Mouse (Mus musculus) C2C12 (cell line): ENCODE results near the gene Thnsl2. TPM values are rescaled to one million over a fixed set of nuclear protein-coding genes. Genes with fewer than 3 reads are reported as not detected.

Experiments used
- H3K27me3 ChIP-seq: one replicate; pipeline ENCODE4 v1.6.1; 2011; ENCODE audit not compliant: control insufficient read depth, insufficient read depth, insufficient read length
- H3K36me3 ChIP-seq: one replicate; pipeline ENCODE4 v1.6.1; 2011; ENCODE audit not compliant: control insufficient read depth, insufficient read depth
- H3K4me3 ChIP-seq: one replicate; pipeline ENCODE4 v1.5.1; 2011; ENCODE audit warnings: mild to moderate bottlenecking, control low read depth; ENCODE audit not compliant: poor library complexity, insufficient read depth, severe bottlenecking
- H3K79me2 ChIP-seq: one replicate; pipeline ENCODE4 v1.6.1; 2011; ENCODE audit not compliant: control insufficient read depth, insufficient read depth
- H3K79me3 ChIP-seq: one replicate; pipeline ENCODE4 v1.6.1; 2011; ENCODE audit warnings: low read depth, control low read depth
- H3ac ChIP-seq: one replicate; pipeline ENCODE3; 2011; ENCODE audit warnings: low read depth; ENCODE audit not compliant: control insufficient read depth, insufficient read length
- CEBPB ChIP-seq: IDR thresholded peaks from one replicate; pipeline ENCODE4 v1.6.1; 2011; ENCODE audit warnings: low read depth, mild to moderate bottlenecking, control low read depth, moderate library complexity
- CTCF ChIP-seq: IDR thresholded peaks from one replicate; pipeline ENCODE4 v1.5.1; 2011; ENCODE audit not compliant: control insufficient read depth, insufficient read depth, insufficient read length
- FOSL1 ChIP-seq: IDR thresholded peaks from one replicate; pipeline ENCODE4 v1.8.0; 2011; ENCODE audit warnings: mild to moderate bottlenecking, low read length; ENCODE audit not compliant: poor library complexity, insufficient read depth, severe bottlenecking
- MAX ChIP-seq: IDR thresholded peaks from one replicate; pipeline ENCODE4 v1.6.1; 2011; ENCODE audit warnings: mild to moderate bottlenecking, control low read depth
- MYOD1 ChIP-seq: IDR thresholded peaks from one replicate; pipeline ENCODE4 v1.6.1; 2011; ENCODE audit warnings: low read depth; ENCODE audit not compliant: control insufficient read depth, insufficient read length
- MYOG ChIP-seq: IDR thresholded peaks from one replicate; pipeline ENCODE4 v1.6.1; 2011; ENCODE audit not compliant: control insufficient read depth, insufficient read length; ENCODE audit errors: extremely low read depth
- USF1 ChIP-seq: IDR thresholded peaks from one replicate; pipeline ENCODE4 v1.6.1; 2011; ENCODE audit warnings: low read depth, mild to moderate bottlenecking, control low read depth, moderate library complexity
- polyA plus RNA-seq: library from polyadenylated mRNA; unstranded; fragments of >200 nt; fragmentation: generic; extraction: Trizol; gene quantifications from one replicate; pipeline ENCODE4 v1.2.1, GENCODE M21; 2012; ENCODE audit warnings: missing spikeins

Gene Thnsl2
- polyA plus RNA-seq, 1 experiment = not detected

- Histone ChIP-seq H3K79me3 (no peaks in the 10 kb centered on the region), H3K4me3 (no peak overlapping the region), H3ac (no peak overlapping the region), H3K36me3 (no peaks in the 10 kb centered on the region), H3K79me2 (no peaks in the 10 kb centered on the region), H3K27me3 (no peaks in the 10 kb centered on the region)
- TF ChIP-seq CTCF (no peak), MYOG (no peak), USF1 (no peak), MYOD1 (no peak), MAX (no peak), FOSL1 (no peak)
These were observed 53.8 kb downstream of the Thnsl2 start for GRCm38 (mm10) chr6:71090475-71090874.

GRCm38 (mm10) chr6:71089735-71090134, 54.5 kb downstream of the Thnsl2 start:
- no peak for TF ChIP-seq USF1
- TF ChIP-seq MAX = no peak
- TF ChIP-seq CEBPB = no peak
- TF ChIP-seq FOSL1 = no peak
- no peak for TF ChIP-seq MYOD1
- TF ChIP-seq CTCF = no peak
- TF ChIP-seq MYOG = no peak
- H3ac ChIP-seq = no peak overlapping the region

GRCm38 (mm10) chr6:71088992-71089391, 55.2 kb downstream of the Thnsl2 start:
- H3K79me2 ChIP-seq = no peaks in the 10 kb centered on the region
- TF ChIP-seq CTCF = no peak
- TF ChIP-seq MYOG = no peak
- no peak for TF ChIP-seq USF1
- TF ChIP-seq MAX = no peak
- TF ChIP-seq CEBPB = no peak
- no peak for TF ChIP-seq FOSL1
- TF ChIP-seq MYOD1 = no peak
- no peaks in the 10 kb centered on the region for H3K27me3 ChIP-seq
- H3K79me3 ChIP-seq = no peaks in the 10 kb centered on the region
- H3ac ChIP-seq = no peak overlapping the region
- H3K36me3 ChIP-seq = no peaks in the 10 kb centered on the region
- H3K4me3 ChIP-seq = no peak overlapping the region

More at GRCm38 (mm10) chr6:71089735-71090134, 54.5 kb downstream of the Thnsl2 start:
- H3K27me3 ChIP-seq = no peaks in the 10 kb centered on the region
- no peaks in the 10 kb centered on the region for H3K79me2 ChIP-seq
- H3K79me3 ChIP-seq = no peaks in the 10 kb centered on the region
- H3K4me3 ChIP-seq = no peak overlapping the region
- no peaks in the 10 kb centered on the region for H3K36me3 ChIP-seq

- Histone ChIP-seq H3ac (no peak overlapping the region), H3K36me3 (no peaks in the 10 kb centered on the region), H3K4me3 (no peak overlapping the region), H3K79me2 (no peaks in the 10 kb centered on the region), H3K27me3 (peaks cover 4% of the 10 kb centered on the region), H3K79me3 (no peaks in the 10 kb centered on the region)
- TF ChIP-seq FOSL1 = no peak
These were observed 60.8 kb downstream of the Thnsl2 start for GRCm38 (mm10) chr6:71083441-71083840.

GRCm38 (mm10) chr6:71082084-71082483, 62.2 kb downstream of the Thnsl2 start:
- Histone ChIP-seq H3K36me3 (no peaks in the 10 kb centered on the region), H3K4me3 (no peak overlapping the region), H3ac (no peak overlapping the region), H3K79me2 (no peaks in the 10 kb centered on the region), H3K27me3 (peaks cover 4% of the 10 kb centered on the region), H3K79me3 (no peaks in the 10 kb centered on the region)
- TF ChIP-seq MAX = no peak
- no peak for TF ChIP-seq FOSL1
- no peak for TF ChIP-seq MYOD1
- no peak for TF ChIP-seq USF1
- TF ChIP-seq CEBPB = no peak
- TF ChIP-seq CTCF = no peak
- TF ChIP-seq MYOG = no peak

- Histone ChIP-seq H3ac (no peak overlapping the region), H3K36me3 (no peaks in the 10 kb centered on the region)
- TF ChIP-seq CTCF (no peak), MYOD1 (no peak), USF1 (no peak), MYOG (no peak), FOSL1 (no peak)
These were observed 63.0 kb downstream of the Thnsl2 start for GRCm38 (mm10) chr6:71081230-71081629.

More at GRCm38 (mm10) chr6:71081230-71081629, 63.0 kb downstream of the Thnsl2 start:
- Histone ChIP-seq H3K79me2 (no peaks in the 10 kb centered on the region), H3K4me3 (no peak overlapping the region), H3K27me3 (peaks cover 4% of the 10 kb centered on the region), H3K79me3 (no peaks in the 10 kb centered on the region)

Other genes with a start within 250 kb of the Thnsl2 start
- gene Tex37, start 225.5 kb downstream of the Thnsl2 start, polyA plus RNA-seq = not detected
- gene Foxi3, start 187.9 kb downstream of the Thnsl2 start, polyA plus RNA-seq = not detected
- not detected for gene Fabp1, start 55.4 kb upstream of the Thnsl2 start, polyA plus RNA-seq
- gene Krcc1, start 127.2 kb upstream of the Thnsl2 start, polyA plus RNA-seq = 11.5 TPM
- 7.1 TPM for gene Smyd1, start 177.8 kb upstream of the Thnsl2 start, polyA plus RNA-seq
- gene Cd8b1, start 178.3 kb upstream of the Thnsl2 start, polyA plus RNA-seq = not detected
- not detected for gene Cd8a, start 229.0 kb upstream of the Thnsl2 start, polyA plus RNA-seq